Mouse (Mus musculus) retina, adult 2 months (tissue): Measurements from ENCODE around the gene Smpd3.
"Not testable (repeated sequence)": the region's sequence is repeated elsewhere in the genome, so short reads cannot be mapped to it uniquely, and the experiment has no call there.

ENCODE experiments used
- DNase-seq: peaks from one replicate; pipeline ENCODE4 v3.0.0-alpha.2; 2012; ENCODE audit warnings: low read depth, low spot score

Smpd3 gene

DNA sequence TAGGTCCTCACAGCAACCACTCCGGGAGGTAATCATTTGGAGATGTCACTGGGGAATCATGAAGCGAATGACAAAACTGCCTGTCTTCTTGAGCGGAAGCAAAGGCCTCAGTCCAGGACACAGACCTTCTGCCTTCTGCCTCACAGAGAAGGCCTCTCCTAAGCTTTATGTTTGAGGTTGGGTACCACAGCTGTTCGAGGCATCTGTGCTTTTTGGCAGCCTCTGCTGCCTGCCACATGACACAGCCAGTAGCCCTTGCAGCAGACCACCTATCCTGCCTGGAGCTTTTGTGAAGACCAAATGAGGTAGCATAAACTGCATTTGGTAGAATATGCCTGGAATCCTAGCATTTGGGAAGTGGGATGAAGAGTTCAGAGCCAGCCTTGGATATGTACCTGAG, 11.2 kb downstream of the Smpd3 start:
- DNase-seq = no peak

DNA sequence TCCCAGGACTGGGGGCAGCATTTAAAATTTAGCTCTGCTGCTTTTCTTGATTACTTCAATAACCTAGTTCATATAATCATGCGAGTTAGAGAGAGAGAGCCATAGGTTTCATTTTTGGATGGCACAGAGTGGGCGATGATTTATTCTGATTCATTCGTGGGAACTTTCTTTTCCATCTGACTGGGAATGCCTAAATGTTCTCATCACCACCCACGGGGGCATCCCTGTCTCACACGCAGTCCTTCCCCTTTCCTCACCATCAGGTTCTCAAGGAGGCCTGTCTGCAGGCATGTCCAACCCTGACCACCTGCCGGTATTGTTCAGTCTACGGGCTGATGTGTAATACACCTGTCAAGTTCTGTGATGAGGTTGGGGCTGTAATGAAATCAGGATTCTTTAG, 16.4 kb downstream of the Smpd3 start:
- DNase-seq = no peak

DNA sequence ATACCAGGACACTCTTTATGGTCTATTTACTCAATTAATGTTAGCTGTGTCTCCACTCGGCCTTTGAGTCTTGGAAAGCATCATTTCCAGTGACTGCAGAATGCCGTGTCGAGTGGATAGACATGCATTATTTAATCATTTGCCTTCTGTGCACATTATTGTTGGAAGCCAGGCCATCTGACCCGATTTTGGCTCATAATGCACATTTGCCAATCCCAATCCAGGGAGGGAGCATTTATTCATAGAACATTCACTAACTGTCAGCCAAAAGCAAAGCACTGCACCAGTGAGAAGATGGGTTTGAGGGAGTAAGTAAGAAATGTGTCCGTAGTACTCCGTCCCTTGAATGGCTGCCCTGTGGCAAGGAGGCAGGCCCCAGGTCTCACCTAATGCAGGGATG, 17.8 kb downstream of the Smpd3 start:
- DNase-seq = no peak

DNA sequence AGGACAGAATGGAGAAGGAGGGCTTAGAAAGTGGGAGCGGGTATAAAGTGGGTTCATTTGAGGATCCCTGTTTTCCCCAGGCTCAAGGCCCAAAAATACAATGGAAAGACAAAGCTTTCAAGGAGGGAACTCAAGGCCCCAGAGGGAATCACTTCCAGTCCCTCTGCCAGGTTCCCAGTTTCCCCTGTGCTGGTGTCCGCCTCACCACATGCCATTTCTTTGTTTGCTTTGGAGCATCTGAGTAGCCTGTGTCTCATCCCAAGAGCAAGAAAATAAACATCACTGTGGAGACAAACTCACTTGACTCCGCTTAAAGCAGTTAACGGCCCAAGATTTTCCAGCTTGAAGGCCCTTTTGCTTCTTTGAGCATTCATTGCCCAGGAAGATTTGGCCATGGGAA, 20.7 kb downstream of the Smpd3 start:
- DNase-seq = no peak

DNA sequence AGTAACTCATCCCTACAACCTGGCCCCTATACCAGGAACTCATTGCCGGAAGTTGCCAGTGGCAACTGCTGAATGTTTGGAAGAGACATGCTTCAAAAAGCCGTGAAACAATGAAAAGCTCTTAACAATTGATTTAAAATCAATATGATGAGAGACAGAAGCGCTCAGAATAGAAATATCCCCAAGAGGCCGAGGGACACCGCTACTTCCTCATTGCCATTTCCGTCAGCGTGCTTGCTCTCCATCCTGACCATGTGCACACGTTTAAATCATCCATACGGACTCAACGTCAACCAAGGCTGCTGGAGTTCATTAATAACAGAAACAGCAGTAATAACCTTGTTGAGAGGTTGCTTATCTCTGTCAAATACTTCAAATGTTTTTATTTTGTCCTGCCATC, 21.3 kb downstream of the Smpd3 start:
- no peak for DNase-seq

DNA sequence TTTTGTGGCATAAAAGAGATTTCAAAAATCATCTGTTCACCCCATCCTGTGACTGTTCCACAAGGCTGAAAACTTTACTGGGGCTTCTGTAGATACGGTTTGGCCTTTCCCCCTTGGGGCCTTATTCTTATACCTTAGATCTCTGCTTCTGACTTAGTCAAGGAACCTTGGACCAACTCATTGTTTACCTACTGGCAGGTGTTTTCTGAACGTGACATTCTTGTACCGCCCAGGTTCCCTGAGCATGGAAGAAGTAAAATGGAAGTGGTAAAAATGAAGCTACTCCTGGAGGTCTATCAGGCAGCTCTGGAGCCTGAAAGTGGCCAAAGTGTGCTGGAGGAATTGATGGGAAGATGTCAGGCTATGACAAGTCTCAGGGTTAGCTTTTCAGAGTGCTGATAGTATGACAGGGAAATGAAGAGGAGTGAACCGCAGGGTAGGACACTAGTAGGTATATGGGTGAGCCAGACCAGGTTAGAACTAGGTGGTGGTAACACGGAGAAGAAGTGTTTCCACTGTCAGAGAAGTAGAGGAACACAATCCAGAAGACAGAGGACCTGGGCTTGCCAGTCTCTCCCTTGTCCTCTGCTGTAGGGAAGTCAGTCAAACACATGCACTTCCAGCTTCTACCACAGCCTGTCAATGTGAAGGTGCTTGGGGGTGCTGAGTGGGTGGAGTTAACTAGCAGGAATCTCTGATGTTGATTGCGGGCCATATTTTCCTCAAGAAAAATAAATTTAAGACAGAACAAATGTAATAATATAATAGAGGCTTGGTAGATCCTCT, 22.2 kb downstream of the Smpd3 start:
- no peak for DNase-seq

DNA sequence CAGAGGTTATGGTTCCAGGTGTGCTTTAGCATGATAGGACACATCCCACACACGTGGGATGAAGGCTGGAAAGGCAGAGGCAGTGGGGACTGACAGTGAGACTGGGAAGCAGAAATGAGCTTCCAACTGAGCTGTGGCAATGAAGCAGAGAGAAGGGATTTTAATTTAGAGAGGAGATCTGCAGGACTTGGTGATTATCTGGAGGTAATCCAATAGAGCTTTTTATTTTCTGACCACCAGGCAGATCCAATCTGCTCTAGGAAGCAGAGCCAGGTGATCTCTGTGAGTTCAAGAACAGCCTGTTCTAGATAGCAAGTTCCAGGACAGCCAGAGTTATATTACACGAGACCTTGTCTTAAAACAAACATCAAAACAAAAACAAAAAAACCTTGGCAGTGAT, 24.0 kb downstream of the Smpd3 start:
- no peak for DNase-seq

DNA sequence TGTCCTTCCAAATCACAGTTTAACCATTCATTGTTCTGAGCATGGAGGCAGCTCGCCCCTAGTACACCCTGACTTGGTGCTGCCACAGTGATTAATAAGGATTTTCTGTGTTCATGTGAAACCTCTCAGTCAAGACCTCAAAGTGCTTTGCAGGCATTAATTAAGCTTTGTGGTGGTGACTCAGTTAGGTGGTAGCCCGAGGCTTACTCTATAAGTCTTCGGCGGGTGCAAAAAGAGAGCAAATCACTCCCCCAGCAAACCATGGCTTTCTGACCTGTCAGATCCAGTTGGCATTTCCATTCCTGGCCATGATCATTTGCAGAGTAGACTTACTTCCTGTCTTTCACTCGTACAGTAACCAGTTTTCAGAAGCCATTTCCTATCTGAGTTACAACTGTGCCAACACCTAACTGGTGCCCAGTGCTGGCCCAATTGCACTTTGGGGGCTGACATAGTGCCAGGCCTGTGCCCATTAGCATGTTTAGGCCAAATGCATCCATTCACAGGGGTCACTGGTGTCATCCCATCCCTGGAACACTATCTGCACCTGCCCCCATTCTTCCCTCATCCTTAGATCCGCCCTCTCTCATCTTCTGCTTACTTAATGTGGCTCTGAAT, 24.6 kb downstream of the Smpd3 start:
- DNase-seq = no peak

DNA sequence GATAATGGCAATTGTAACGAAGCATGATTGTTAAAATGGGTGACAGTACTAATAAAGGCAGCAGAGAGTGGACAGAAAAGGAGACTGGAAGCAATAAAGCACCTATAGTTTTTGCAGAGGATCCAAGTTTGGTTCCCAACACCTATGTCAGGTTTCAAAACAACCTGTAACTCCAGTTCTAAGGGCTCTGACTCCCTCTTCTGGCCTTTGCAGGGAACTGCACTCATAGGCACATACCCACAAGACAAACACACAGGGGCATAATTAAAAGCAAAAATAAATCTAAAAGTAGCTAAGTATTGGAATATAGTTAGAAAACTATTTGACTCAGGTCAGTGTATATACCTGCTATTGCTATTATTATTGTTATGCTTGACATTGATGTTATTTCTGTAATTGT, 25.8 kb downstream of the Smpd3 start:
- DNase-seq = no peak

DNA sequence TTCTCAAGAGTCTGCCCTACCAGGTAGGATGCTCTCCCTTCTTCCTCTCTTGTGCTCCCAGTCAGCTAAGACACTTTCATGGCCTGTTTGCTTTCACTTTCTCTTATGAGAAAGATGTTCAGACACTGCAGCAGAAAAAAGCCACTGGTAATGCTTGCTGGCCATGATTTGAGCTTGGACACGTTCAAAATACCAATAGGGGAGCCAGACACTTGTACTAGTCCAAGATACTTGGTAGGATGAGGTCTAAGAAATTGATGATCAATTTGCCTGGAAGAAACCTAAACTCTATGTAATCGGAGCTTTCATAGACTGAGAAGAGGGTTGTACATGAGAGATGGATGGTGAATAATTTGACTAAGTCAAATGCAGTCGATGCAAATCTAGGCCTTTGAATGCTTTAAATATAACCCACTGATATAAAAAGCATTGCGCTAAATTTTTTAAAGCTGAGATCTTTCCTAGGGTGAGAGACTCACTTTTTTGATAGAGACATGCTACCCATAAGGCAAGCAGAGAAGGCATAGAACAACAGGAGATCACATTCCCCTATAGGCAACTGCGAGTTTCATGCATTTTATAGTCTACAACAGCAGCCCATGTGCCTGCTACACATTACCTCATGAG, 27.6 kb downstream of the Smpd3 start:
- no peak for DNase-seq

DNA sequence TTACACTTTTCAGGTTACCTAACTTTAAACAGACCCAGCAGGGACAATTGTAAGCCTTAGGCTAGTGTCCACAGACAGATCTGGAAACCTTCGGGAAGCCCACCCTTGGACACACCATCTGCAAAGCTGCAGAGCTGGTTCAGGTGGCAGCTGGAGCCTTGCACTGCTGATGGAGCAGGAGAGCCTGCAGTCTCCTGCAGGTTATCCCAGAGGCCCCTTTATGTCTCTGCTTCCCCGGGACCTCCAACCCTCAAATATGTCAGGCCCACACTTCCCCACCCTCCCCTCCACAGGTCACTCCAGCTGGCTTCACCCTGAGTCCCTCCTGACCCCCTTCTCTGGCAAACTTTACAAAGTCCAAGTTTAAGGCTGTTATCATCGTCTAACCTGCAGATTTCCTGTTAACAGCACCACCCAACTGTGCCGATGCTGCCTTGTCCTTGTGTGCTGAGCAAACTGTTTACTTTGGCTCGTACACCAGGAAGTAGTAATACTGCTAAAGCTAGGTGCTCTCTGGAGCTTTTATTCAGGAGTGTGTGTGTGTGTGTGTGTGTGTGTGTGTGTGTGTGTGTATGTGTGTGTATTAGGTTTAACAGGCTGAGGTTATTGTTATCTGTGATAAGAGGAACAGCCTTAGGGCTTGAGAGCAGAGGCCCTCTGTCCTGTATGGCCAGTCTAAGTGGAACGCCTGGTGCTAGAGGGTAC, 29.6 kb downstream of the Smpd3 start:
- not testable (repeated sequence) for DNase-seq

DNA sequence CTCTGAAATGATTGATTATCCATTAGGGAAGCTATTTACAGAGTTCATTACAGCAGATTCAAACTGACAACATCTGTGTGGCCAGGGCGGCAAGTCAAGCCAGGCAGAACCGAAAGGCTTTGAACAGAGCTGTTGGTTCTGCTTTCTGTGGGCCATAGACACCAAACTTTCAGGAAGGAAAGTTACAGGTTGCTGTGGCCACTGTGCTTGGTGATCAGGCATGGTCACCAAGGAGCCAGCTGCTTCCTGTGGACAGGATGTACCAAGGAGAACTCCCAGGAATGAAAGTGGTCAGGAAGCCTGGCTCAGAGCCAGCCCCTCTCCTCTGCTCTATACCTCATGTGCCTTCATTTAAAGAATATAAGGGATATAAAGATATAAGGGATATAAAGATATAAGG, 30.2 kb downstream of the Smpd3 start:
- no peak for DNase-seq

DNA sequence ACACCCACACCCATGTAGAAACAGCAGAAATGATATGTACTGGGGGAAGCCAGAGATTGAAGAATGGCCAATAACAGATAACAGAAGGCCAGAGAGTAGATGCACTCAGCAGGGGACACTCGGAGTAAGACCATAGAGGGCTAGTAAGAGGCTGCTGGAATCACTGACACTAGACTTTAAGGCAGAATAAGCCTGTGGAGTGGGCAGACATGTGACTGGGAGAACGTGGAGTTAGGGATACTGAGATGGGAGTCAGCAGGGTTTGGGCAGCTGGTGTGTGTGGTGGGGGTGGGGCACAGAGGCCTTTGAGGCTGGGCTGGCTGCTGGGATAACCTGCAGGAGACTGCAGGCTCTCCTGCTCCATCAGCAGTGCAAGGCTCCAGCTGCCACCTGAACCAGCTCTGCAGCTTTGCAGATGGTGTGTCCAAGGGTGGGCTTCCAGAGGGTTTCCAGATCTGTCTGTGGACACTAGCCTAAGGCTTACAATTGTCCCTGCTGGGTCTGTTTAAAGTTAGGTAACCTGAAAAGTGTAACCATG, 31.0 kb downstream of the Smpd3 start:
- DNase-seq = not testable (repeated sequence)

DNA sequence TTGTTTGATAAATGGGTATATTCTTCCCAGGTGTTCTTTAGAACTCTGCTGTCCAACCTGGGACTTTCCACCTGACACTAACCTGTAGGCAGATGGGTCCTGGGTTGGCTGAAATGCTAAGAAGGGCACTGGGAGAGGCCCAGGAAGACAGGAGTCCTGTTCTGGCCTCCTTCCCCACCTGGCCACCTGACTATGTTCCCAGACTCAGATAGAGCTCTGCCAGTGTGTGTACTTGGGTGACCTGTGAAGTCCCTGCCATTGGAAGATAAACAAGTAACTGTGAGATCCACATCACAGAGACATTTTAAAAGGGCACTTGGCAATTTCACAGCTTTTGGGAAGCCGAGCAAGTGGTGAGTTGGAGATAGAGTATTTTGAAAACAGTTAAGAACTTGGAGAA, 31.7 kb downstream of the Smpd3 start:
- no peak for DNase-seq

DNA sequence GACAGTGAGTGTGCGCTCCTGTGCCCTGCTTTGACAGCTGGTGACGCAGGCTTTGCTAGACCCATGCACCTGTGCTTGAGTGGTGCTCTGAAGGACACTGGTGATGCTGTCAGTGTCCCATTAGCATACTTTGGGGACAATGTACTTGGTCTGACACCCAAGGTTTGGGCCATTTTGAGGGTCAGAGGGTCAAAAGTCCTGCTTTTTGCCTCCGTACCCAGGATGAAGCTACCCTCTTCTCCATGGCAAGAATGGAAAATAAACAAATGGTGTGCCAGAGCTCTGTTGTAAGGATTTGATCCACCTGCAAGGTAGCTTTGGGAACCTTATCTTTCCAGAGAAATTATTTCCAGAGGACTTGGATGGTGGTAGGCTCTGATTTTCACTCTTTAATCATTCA, 32.5 kb downstream of the Smpd3 start:
- no peak for DNase-seq

DNA sequence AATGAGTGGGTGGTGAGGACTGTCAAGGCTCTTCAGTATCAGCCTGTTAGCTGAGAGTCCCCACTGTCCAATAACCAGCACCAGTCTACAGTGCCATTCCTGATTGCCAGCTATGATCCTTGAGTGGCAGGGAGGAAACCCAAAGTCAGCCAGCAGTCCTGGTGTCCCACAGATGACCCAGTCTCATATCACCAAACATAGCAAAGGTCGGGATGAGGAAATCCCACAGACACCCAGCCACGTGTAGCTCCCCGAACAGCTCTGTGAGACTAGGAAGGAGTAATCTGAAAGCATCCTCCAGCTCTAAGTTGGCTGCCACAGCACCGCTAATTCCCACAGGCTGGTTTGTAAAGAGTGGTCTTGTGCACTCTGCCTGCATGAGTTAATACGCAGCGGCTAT, 33.5 kb downstream of the Smpd3 start:
- DNase-seq = no peak

DNA sequence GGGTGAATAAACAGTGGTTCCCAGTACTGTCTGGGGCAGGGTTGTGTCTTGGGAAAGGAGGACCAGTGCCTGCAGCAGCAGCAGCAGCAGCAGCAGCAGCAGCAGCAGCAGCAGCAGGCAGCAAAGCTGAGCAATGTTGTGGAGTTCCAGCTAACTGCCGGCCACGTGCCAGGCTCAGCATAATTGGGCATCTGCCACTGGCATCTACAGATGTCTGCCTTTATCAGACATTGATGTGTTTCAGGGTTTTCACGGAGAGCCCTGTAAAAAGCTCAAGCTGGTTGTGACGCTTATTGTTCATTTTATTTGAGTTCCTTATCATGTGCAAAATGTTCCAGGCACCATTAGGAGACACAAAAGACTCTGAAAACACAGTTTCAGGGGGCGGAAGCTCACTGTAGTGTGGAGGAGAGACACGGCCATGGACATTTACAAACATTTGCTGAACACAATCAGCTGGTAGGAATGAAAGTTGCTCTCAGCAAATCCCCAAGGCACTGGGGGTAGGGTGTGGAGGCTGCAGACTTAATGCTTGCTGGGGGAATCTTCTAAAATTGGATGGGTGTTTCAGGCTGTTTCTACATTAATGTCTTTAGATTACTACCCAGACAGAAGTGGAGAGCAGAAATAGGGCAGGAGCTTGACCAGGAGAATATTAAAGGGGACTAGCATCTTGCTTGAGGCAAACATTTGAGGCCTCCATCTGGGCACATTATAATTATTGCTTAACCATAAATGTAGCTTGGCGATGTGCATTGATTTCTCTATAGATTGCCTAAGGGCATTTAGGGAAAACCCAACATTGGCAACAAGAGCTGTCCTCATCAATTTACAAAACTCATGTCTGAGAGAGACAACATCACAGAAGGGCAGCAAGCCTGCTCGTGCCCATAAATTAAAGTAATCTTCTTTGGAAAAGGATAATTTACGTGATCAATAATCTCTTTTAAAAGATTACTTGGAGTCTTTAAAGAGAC, 36.8 kb downstream of the Smpd3 start:
- no peak for DNase-seq

DNA sequence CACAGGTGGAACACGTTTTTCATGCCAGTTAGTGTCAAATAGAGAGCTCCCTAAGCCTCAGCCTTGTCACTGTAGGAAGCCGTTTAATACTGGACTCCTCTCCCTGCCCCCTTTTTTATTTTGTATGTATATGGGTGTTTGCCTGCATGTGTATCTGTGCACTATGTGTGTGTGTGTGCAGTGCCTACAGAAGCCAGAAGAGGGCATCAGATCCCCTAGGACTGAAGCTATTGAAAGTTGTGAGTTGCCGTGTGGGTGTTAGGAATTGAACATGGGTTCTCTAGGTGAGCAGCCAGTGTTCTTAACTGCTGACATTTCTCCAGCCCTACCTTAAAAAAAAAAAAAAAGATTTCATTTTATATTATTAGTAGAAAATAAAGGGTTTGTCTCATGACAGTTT, 38.1 kb downstream of the Smpd3 start:
- DNase-seq = no peak

DNA sequence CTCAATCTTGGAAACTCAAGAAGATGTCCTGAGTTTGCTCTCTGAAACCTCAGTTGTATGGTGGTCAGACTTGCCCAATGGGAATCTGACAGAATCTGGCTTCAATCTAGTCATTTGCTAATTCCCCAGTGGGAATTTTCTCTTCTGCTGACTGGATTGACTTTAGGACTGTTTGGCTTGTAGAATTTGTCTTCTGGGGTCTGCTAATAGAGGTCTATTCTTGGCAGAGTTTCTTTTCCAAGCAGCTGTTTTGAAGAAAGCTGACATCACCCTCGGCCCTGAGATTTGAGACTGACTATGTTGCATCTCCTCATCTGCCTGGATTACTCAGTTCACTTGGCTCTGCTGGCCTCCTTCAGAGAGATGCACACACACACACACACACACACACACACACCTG, 38.9 kb downstream of the Smpd3 start:
- no peak for DNase-seq

DNA sequence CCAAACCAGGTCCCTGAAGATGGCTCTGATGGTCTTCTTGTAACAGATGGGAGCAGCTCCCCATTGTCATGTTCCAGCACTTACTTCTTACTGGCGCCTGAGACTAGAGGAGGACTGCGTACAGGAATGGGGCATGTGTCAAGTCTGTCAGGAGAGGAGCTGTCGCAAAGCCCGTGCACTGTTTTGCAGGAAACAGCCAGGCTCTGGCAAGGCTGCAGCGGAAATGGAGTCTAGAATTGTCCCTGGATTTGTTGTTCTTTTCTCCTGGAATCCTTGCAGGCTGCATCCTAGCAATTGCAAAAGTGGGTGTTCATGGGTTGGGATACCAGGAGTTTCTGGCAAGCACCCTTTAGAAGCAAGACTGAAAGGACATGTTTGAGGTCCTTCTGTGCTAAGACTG, 39.5 kb downstream of the Smpd3 start:
- no peak for DNase-seq
